Mouse (Mus musculus) MEL-GATA-1-ER (cell line): Measurements from ENCODE around the gene Fgf2.

Experiments used
- DNase-seq: peaks from one replicate; pipeline ENCODE4 v3.0.0-alpha.2; 2012; ENCODE audit warnings: low read depth; ENCODE audit errors: extremely low read depth

Gene Fgf2

DNA sequence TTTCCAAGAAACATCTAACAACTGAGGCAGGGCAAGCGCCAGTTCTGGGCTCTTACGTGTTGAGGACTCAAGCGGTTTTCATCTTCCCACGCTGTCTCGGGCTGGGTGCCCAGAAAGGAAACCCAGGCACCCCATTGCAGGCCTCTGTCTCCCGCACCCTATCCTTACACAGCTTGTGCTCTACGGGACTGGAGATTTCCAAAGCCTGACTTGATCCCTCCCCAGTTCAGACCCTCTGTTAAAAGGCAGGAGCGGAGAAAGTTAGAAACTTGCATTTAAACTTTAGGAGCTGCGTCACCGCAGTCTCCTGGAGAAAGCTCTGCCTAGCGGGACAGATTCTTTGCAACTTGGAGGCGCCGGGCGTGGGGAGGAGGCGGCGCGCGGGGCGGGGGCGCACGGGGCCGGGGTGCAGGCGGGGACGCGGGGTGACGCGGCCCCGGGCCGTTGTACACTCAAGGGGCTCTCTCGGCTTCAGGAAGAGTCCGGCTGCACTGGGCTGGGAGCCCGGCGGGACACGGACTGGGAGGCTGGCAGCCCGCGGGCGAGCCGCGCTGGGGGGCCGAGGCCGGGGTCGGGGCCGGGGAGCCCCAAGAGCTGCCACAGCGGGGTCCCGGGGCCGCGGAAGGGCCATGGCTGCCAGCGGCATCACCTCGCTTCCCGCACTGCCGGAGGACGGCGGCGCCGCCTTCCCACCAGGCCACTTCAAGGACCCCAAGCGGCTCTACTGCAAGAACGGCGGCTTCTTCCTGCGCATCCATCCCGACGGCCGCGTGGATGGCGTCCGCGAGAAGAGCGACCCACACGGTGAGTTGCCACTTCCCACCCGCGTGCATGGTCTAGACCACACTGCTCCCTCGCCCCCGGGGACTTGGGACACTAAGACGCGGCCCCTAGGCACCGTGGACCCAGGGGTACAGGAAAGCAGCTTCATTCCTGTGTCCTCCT is at the start of gene Fgf2:
Fgf2 (plus strand) TSS at position 126 of the 945 bp plus-strand sequence.
- no peak for DNase-seq

DNA sequence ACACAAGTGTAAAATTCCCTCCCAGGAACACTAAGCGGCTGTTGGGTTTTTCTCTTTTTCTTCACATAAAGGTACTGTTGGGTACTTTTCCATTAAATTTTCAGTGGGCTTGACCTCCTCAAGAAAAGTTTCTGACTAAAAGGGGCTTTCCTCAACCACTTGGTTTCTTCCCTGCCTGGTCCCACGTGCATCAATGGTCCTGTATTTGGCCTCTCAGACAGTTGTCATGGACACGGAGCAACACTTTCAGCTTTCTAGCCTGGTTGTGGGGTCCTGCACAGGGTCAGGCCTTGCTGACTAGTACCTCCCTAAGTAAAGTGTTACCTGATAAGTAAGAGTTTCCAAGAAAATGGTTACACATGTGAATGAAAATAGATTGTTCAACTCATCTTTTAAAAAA is 48.7 kb upstream of the Fgf2 start:
- DNase-seq: no peak

DNA sequence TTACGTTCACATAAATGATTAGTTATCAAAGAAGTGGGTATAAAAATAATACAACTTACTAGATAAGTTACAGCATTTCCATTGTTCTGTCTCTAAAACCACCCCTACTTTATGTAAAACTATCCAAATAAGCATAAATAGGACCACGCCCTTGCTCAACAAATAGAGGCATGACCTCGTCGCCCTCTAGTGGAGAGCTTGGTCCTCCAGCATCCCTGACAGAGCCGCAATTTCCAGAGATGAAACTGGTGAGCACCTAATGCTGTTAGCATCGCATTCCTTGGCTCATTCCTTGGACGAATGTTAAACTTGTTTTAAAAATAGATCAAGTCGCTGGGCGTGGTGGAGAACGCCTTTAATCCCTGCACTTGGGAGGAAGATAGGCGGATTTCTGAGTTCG is 45.5 kb upstream of the Fgf2 start:
- peak; percentile 65 for DNase-seq

DNA sequence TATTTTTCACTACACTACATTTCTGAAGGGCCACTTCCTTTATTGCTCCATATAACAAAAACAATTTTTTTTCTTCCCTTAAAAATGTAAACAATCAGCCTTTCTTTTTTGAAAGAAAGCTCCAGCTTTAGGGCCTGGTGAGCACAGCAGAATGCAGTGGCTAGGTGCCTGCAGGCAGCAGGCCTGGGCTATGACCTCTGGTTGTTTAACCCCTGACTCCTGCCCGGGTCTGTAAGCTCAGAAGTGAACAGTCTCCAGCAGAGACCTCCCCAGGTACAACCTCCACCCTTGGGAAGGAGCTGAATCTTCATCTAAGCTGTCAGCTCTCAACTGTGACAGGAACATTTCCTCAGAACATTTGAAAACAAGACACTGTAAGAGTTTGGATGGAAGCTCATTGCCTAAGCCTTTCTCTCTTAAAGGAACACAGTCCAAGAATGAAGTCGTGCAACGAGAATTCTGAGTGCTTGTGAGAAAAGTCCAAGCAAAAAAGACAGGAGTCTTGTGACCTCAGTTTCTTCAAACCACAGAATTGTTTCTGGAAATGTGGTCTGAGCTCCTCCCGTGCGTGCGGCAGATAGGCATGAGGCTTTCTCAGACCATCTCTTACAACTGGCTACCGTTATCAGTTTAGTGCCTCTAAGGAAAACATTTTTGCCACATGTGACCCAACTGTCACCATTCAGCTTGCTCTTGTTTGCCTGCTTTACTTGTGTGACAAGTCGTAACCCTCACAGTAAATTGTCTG is 44.6 kb upstream of the Fgf2 start:
- DNase-seq: peak; percentile 85

DNA sequence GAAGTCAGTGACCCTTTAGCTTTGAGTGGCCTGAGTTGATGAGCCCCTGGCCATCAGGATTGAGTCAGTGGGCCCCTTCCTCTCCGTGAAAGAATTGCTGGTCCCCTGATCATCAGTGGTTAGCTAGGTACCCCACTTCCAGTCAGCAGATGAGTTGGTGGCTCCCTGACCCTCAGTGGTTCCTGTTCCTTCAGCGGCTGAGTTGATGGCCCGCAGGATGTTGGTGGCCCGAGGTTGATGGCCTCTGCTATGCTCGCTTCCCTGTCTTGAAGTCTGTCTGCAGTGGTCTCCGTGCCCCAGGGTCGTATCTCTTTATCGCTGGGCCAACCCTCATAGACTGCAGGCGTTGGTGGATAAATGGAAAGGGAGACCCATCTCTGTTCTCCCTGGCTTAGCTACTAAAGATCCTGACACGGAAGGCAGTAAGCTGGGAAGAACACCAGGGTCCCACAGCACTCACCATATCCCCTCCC is 36.2 kb upstream of the Fgf2 start:
- no peak for DNase-seq

DNA sequence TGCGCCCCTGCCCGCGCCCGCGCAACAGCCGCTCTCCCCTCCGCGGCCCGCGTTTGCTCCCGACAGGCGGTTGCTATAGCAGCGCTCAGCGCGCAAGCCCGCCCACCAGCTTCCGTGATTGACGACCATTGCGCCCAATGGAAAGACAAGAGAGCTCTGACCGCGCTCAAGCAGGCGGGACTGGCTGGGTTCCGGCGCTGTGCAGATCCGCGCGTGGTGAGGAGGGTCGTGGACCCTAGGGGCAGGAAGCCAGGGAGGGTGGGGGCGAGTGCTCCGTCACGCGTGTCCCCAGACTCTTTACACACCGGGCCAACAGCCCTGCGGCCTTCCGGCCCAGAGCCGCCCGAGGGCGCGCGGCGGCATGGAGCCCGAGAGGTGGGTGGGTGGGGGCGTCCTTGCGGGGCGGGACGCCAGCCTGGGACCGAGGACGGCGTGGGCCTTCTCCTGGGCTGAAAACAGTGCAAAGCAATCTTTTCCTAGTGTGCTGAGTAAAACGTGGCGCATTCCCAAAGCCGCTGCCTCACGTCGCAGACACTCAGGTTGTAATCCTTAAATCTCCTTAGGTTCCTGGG is 35.7 kb upstream of the Fgf2 start, which contains the start of the genes Bbs12 and Cetn4:
Bbs12 (plus strand) TSS at position 185 of the 572 bp plus-strand sequence.
Cetn4 (minus strand) TSS at position 339 of the 572 bp plus-strand sequence.
- DNase-seq: peak; percentile 78

DNA sequence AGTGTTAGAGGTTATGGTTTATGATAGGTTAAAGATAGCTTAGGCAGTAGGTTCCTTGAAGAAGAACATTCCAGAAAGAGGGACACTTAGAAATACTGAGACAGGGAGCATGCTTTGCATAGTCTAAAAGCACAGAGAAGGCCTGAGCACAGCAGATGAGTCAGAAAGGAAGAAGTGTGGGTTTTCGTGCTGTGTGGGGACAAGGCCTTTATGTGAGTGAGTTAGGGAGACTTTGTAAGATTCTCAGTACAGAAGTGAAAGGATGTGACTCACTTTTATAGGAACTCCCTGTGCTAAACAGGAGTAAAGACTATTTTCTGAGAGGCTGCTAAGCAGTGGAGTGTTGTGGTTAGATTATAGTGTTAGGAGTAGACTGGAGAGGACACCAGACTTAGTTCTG is 34.8 kb upstream of the Fgf2 start:
- DNase-seq: no peak

DNA sequence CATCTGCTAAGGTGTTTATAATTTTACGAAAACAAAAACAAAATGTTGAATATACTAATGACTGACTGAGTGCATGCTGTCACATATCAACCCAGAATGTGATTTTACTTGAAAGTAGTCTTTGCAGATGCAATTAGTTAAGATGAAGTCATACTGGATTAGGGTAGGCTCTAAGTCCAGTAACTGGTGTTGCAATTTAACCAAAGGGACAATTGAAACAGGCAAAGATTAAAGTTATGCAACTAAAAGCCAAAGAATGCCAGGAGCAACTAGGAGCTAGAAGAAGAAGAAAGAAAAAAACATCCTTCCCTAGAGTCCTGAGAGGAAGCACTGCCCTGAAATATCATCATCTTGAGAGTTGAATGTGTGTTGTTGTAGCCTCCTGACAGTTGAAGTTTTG is 31.9 kb upstream of the Fgf2 start:
- DNase-seq: no peak

DNA sequence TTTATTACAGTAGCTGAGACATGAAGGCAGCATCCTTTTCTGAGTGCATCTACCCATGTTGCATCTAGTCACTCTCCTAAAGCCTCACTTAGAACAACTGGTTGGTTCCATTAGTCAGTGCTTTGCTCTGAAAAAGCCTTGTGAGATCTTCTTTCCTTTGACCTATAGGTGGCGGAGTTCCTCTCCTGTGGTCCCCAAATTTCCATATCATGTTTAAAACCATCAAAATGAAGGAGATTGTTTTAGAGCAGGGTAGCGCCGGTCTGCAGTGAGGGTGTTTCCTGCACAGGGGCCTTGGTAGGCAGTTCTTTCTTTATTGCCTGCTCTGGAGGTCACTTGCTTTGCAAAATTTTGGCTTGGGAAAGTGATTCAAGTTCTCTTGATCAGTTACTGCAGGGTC is 23.8 kb upstream of the Fgf2 start:
- no peak for DNase-seq

DNA sequence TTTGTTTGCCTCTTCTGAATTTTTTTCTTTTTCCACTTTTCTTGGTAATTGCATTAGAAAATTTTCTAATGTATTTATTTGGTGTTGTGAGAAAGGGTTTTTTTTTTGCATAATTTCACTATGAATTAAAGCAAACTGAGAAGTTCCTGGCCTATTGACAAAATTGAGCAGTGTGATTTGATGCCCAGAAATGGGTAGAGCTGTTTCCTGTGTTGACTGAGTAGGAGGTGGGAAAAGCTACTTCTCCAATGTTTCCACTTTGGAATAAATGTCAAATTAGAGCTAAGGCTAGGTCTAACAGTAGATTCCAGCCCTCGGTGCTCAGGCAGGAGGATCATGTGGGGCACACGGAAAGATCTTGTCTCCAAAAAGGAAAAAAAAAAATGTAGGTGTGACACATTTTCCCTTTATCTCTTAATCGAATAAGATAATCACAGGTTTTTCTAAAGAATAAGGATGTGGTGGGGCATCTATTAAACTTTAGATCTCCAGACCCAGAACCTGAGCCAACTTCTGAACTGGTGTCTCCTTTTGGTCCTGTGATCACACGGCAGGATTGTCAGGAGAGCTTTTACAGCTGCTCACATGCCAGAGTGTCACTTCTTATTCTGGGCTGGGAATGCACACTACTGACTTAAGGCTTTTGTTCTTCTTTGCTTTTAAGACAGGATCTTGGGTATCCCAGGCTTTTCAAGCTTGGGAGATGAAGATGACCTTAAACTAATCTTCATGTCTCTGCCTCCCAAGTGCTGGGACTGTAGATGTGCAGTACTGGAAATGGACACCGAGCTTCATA is 22.6 kb upstream of the Fgf2 start:
- no peak for DNase-seq

DNA sequence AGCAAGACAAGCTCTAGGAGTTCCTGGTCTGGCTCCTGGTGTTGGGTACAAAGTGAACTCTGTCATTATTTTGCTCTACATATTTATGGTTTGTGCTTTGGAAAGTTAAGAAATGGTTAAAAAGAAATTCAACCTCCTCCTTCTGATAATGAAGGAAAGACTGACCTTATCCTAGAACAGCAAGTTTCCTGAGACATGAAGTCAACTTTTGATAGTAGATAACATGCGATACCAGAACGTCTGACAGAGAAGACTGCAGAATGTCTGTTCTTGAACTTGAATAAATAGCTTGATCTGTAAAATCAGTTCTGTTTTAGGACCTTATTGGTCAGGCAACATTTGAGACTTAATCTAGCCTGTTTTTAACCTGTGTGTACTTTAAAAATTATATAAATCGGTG is 21.5 kb upstream of the Fgf2 start:
- DNase-seq: no peak

DNA sequence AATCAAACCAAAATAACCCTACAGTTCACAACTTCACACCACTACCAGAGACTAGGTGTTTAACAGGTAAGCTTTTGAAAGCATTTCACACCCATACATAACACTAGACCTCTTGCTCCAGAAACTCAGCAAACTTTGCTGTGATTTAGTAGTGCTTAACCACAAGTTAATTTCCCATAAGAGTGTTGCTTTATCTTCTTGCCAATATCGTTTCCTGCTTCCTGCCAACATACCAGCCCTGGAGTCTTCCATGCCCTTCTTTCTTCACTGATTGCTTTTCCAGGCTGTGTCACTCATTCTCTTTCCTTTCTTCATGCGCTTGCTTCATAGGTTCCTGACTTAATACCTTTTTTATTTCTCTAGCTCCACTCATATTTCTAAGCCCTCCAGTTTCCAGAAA is 19.7 kb upstream of the Fgf2 start:
- DNase-seq: no peak

DNA sequence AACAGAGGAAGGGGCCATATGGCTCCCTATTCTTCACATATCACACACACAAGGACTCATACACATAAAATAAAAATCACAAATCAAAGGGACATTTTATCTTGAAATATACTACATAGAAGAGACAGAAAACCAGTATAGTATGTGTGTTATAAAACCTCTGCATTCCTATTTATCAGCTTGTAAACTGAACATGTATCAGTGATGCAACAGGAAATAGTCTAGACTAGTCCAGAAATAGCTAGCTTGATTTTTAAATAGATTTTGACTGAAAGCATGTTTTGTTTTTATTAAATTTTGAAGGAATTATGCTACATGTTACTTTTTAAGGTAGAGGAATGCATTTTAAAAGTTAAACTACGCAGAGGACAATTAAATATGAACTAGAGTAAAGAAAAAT is 18.2 kb upstream of the Fgf2 start:
- no peak for DNase-seq

DNA sequence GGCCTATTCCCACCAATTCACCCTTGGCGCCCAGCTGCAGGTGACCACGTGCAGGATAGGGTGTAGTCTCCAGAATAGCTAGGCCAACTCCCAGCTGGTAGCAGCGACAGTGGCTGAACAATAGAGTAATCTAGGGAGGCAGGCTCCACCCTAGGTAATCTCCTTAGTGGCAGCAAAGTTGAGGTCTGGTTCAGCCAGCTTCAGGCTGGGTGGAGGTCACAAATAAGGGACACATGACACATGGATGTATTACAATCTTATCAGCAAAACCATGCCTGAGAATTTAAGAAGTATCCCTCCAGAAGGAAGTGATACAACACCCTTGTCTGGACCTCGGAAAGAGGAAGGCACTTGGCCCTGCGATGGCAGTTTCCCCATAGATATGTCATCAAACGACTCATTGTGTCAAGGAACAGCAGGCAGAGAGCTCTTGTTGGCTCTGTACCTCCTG is 16.1 kb upstream of the Fgf2 start:
- DNase-seq: peak; percentile 99

DNA sequence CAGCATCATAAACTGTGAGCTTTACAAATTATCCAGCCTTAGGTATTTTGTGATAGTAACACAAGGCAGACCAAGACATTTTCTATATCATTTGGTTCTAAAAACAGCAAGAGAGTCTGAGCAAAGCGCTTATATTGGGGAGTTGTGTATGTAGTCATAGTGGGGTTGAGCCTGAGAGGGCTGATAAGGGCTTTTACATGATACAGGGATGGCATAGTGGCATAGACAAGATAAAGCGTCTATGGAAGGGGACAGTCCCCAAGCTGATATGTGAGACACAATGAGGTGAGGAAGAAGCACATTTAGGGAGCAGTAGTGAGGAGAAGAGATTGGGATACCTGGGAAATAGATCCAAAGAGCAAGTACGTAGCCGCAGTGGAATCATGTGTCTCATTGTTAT is 14.1 kb upstream of the Fgf2 start:
- DNase-seq: no peak

DNA sequence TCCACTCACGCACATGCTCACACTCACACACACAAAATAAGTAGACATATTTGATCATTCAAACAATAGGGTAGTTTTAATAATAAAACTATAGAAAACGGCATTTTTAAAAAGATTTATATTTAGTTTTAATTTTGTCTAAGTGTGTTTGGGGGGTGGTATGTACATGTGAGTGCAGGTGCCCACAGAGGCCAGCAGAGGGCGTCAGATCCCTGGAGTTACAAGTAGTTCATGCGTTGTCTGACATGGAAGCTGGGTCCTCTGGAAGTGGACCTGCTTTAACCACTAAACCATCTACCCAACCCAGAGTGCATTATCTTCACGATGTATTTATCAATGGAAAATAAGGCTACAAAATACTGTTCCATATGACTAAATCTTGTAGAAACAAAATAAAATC is 7.0 kb upstream of the Fgf2 start:
- no peak for DNase-seq

DNA sequence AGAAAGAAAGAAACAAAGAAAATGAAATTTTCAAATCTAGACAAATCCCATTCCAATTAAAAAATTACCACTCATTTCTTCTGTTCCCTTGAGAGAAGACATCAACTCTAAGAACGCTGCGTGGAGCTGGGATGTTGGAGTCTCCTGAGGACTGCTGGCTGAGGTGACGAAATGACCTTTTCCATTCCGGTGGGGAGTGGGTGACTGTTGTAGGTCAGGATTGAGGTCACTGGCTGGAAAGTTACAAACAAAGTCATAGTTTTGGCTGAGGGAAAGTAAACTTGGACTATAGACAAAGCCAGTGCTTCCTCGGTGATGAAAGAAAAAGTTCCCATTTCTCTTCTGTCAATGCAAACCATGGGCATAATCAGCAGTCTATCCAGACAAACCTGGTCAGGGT is 5.3 kb upstream of the Fgf2 start:
- DNase-seq: no peak

DNA sequence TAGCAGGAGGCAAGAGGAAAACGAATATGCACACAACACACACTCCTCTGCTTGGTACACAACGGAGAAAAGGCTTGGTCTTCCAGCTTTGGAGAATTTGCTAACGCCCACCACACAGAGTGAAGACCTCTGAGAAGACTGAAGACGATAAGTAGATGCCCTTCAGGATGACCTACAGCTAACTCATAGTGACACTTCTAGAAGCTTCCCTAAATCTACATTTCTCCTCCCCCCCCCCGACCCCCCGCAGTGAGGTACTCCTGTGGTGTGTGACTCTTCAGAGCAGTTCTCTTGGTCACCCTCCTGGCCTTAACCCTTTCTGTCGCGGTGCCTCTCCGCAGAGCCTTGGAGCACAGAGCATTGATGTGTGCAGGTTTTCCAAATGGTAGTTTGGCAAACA is 475 bp upstream of the Fgf2 start:
- DNase-seq: no peak

DNA sequence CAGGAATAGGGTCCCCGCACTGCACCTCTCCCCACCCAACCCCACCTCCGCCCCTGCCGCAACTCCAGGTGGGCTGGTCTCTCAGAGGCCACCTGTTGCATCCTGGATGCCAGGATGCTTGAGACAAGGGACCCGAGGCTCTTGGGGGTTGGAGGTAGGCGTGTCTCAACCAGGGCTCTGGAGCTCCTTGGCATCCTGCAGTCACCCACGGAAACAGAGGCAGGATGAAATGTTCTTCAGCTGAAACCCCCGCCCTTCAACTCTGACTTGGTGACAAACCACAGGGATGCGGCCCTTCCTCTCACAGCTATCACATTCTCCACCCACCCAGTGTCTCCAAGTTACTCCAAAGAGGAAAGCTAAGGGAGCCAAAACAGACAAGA is 1.0 kb downstream of the Fgf2 start:
- no peak for DNase-seq

DNA sequence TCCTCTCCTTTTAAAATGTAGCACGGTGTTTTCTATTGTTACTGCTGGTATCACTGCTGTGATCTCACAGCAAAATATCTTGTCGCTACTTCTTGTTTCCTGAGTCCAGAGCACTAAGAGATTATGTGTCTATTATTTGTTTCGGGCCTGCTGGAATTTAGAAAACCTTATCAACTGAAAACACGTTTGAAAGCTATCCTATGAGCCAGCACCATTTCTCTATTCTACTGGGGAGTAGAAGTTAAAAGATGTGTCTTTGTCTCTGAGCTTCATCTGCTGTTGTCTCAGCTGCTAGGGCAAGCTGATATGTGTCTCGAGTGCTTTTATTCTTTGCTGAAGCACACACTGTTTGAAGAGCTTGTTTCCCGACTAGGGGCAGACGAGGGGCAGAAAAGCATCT is 2.2 kb downstream of the Fgf2 start:
- DNase-seq: peak; percentile 62

DNA sequence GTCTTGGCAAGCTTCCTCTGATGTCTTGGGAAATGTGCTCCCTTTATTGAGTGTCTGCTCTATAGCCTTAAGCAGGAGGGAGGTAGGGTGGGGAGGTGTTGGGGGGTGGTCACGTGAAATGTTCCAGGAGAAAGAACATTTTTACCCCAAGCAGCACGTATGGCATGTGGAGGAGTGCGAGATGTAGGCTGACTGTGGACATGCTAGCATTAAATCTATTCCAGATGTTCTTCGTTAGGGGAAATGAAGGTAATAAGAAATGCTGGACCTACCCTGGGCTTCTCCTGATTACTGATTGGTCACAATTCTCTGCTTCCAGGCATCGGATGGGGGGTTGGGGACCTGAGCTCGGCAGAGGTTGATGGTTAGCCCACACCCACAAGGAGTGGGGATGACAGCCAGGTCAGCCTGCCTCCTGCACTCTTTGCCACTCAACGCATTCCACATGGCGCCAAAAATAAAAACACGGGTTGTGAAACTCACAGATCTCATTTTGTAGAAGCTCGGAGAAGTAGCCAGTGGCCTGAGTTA is 5.9 kb downstream of the Fgf2 start:
- no peak for DNase-seq
